Comparison of ENCODE assay signal across 8 mouse cellular contexts in the genomic region with DNA sequence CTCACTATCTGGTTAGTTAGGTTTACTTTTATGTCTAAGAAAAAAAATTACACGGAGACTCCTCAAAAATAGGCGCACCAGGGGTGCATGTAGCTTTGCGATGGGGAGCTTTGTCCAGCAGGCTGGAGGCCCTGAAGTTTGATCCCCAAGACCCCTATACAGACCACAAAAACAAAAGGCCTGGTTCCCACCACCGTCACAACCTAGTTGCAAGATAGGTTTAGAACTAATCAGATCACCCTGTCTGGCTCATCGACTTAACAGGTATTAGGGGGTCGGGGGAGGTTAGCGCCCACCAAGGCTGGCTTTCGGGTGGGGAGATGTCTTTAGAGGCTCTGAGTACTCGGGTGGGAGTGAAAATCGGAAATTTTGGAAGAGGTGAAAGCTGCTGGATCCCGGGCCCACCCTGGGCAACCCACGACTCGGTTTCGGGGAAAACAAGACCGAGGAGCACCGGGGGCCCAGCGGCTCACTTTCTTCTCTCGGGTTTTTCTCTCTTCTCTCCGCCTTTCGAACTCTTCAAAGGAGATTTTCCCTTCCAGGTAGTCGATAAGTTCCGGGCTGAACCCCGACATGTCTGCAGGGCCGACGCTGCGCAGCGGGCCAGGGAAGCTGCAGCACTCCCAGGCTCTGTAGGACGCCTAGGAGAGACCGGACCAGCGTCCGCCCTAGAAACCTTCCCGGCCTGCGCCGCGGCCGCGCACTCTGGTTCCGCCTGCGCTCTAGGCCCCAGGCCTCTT. TPM values are rescaled to one million over a fixed set of nuclear protein-coding genes. Genes with fewer than 3 reads are reported as not detected.
DNase-seq lines count a peak whose midpoint lies in the region; ATAC-seq lines count a peak whose summit lies in the region.

TSS of gene Gtf3c3 (minus strand) at position 632 of the 740 bp plus-strand sequence.

- DNase-seq in ZHBTc4 (ENCODE audit: low read depth, low spot score) = peak; percentile 94
- peak; percentile 46 to 63 for DNase-seq in gastrocnemius, adult 8-10 months (ENCODE audit: low spot score in 2 of 2)
- DNase-seq in induced T-regulatory cell, adult 2 months (ENCODE audit: low read depth) = peak; percentile 84
- peak; percentile 26 to 78 for DNase-seq in left cerebral cortex, adult 9 months (ENCODE audit: low spot score in 2 of 2)
- peak; percentile 78 for DNase-seq in right cerebral cortex, postnatal 14 days
- peak; percentile 65 to 78 for DNase-seq in urinary bladder, postnatal 36 days (ENCODE audit: low spot score in 2 of 2)

- peak; percentile 98 for ATAC-seq in common myeloid progenitor, adult 5-6 weeks (replicated peaks; ENCODE audit: low read depth, poor library complexity, severe bottlenecking)
- ATAC-seq in megakaryocyte progenitor cell, adult 5-6 weeks (replicated peaks; ENCODE audit: poor library complexity) = peak; percentile 100

RNA-seq across cellular contexts. Expression of gene Gtf3c3, which starts in this region (rescaled TPM):
- 22.9 and 23.1 TPM in 2 replicates for total RNA-seq in common myeloid progenitor, adult 5-6 weeks (2017)
- total RNA-seq in gastrocnemius, adult 8-10 months (2022) = 10 to 100 TPM in 1 of 4 experiments, 1 to 10 TPM in 3; 7.4 to 10.8 (median 8.8) TPM
- 19.5 and 20.3 TPM in 2 replicates for total RNA-seq in megakaryocyte progenitor cell, adult 5-6 weeks (2015)
- 19.4 and 23.3 TPM in 2 replicates for total RNA-seq in megakaryocyte progenitor cell, adult 5-6 weeks (2017)

Comparison
In these comparisons a context has a peak if more than half of its experiments do, and no peak if none do; other contexts are left out.
1. Peak in every context shown above with its lines: DNase-seq and ATAC-seq.